Mouse (Mus musculus): Measurements from ENCODE around the gene Cnot3.

- TF ChIP-seq CTCF (IDR thresholded peaks at IDR 0.05; ENCODE audit: low read depth): no peak
- no peak for TF ChIP-seq EP300 (optimal IDR thresholded peaks at IDR 0.05)
Measured at GRCm38 (mm10) chr7:3676371-3676770, 31.3 kb downstream of the Cnot3 start.
